Mouse (Mus musculus) CH12.LX (cell line): ENCODE data around the gene Recql5. TPM values are rescaled to one million over a fixed set of nuclear protein-coding genes. Genes with fewer than 3 reads are reported as not detected.

ENCODE experiments used
- DNase-seq: peaks from one replicate; pipeline ENCODE4 v3.0.0-alpha.2; 2013; ENCODE audit errors: extremely low read depth
- H3K27ac ChIP-seq: 2 replicates; pipeline ENCODE4 v1.5.1; 2012; ENCODE audit warnings: low read depth, mild to moderate bottlenecking, control low read depth, moderate library complexity; ENCODE audit not compliant: insufficient read depth
- H3K27me3 ChIP-seq: replicated peaks from 2 replicates; pipeline ENCODE3; 2012; ENCODE audit warnings: inconsistent platforms
- H3K36me3 ChIP-seq, 2 experiments: replicated peaks in 1 of 2; 2 replicates each; pipeline versions ENCODE3 to v1.6.1; 2012; ENCODE audit warnings: inconsistent platforms in 1 of 2, low read length in 1 of 2, mild to moderate bottlenecking in 1 of 2, mixed read lengths in 1 of 2, moderate library complexity in 1 of 2; ENCODE audit not compliant: control insufficient read depth in 1 of 2, insufficient read depth in 1 of 2
- H3K4me1 ChIP-seq, 2 experiments: 2 replicates each; pipeline ENCODE4 v1.6.1; 2012; ENCODE audit warnings: inconsistent platforms in 1 of 2, moderate library complexity in 1 of 2; ENCODE audit not compliant: insufficient read depth in 2 of 2, control insufficient read depth in 1 of 2
- H3K4me2 ChIP-seq: 2 replicates; pipeline ENCODE4 v1.6.1; 2012; ENCODE audit warnings: low read depth, mild to moderate bottlenecking, control low read depth; ENCODE audit not compliant: poor library complexity, insufficient read depth, severe bottlenecking
- H3K4me3 ChIP-seq, 3 experiments: fragments of 150-350 bp in 1 of 3; sonication (generic) in 1 of 3; replicated peaks in 1 of 3; 2 replicates each; pipeline versions ENCODE3 to v1.5.1; 2011 to 2012; ENCODE audit warnings: low read depth in 2 of 3, low read length in 2 of 3, mild to moderate bottlenecking in 2 of 3, moderate library complexity in 2 of 3, control low read depth in 1 of 3, improper control_type of control experiment in 1 of 3, inconsistent platforms in 1 of 3, mixed read lengths in 1 of 3; ENCODE audit not compliant: poor library complexity in 1 of 3
- H3K79me2 ChIP-seq: replicated peaks from 2 replicates; pipeline ENCODE4 v1.6.1; 2012; ENCODE audit warnings: mild to moderate bottlenecking, moderate library complexity; ENCODE audit not compliant: control insufficient read depth, poor library complexity, insufficient read depth, severe bottlenecking; ENCODE audit errors: extremely low read depth
- H3K9ac ChIP-seq: 2 replicates; pipeline ENCODE4 v1.6.1; 2012; ENCODE audit warnings: low read depth, mild to moderate bottlenecking, control low read depth, moderate library complexity; ENCODE audit not compliant: insufficient read depth
- H3K9me3 ChIP-seq: replicated peaks from 2 replicates; pipeline ENCODE3; 2012; ENCODE audit warnings: low read length, inconsistent platforms, mixed read lengths
- BHLHE40 ChIP-seq: IDR thresholded peaks from 2 replicates; pipeline ENCODE4 v1.6.1; 2011; ENCODE audit warnings: mild to moderate bottlenecking, low read depth, low read length, improper control_type of control experiment
- CHD2 ChIP-seq: IDR thresholded peaks from 2 replicates; pipeline ENCODE4 v1.6.1; 2011; ENCODE audit warnings: low read length, improper control_type of control experiment
- E2F4 ChIP-seq: IDR thresholded peaks from 2 replicates; pipeline ENCODE4 v1.6.1; 2011; ENCODE audit warnings: low read depth, low read length, improper control_type of control experiment; ENCODE audit not compliant: insufficient replicate concordance
- EP300 ChIP-seq: IDR thresholded peaks from 2 replicates; pipeline ENCODE4 v1.6.1; 2011; ENCODE audit warnings: low read length, improper control_type of control experiment
- ETS1 ChIP-seq: conservative IDR thresholded peaks from 2 replicates; pipeline ENCODE4 v1.6.1; 2012; ENCODE audit warnings: low read depth, mild to moderate bottlenecking, inconsistent platforms, low read length, improper control_type of control experiment, moderate library complexity
- GABPA ChIP-seq: IDR thresholded peaks from 2 replicates; pipeline ENCODE4 v1.6.1; 2012; ENCODE audit warnings: low read depth, low read length, improper control_type of control experiment, inconsistent platforms; ENCODE audit not compliant: insufficient replicate concordance
- HCFC1 ChIP-seq: IDR thresholded peaks from 2 replicates; pipeline ENCODE4 v1.6.1; 2012; ENCODE audit warnings: low read depth, mild to moderate bottlenecking, inconsistent platforms, low read length, improper control_type of control experiment
- IRF4 ChIP-seq: IDR thresholded peaks from 2 replicates; pipeline ENCODE4 v1.6.1; 2014; ENCODE audit warnings: low read depth, mild to moderate bottlenecking, inconsistent platforms, low read length, improper control_type of control experiment
- JUND ChIP-seq: conservative IDR thresholded peaks from 2 replicates; pipeline ENCODE4 v1.6.1; 2011; ENCODE audit warnings: low read depth, low read length, improper control_type of control experiment
- MAFK ChIP-seq: IDR thresholded peaks from 2 replicates; pipeline ENCODE4 v1.6.1; 2011; ENCODE audit warnings: low read length, improper control_type of control experiment; ENCODE audit not compliant: insufficient replicate concordance
- MAX ChIP-seq: IDR thresholded peaks from 2 replicates; pipeline ENCODE4 v1.6.1; 2011; ENCODE audit warnings: low read length, improper control_type of control experiment
- MEF2A ChIP-seq: IDR thresholded peaks from 2 replicates; pipeline ENCODE4 v1.6.1; 2014; ENCODE audit warnings: low read depth, mild to moderate bottlenecking, inconsistent platforms, low read length, improper control_type of control experiment, borderline replicate concordance
- PAX5 ChIP-seq: IDR thresholded peaks from 2 replicates; pipeline ENCODE4 v1.6.1; 2012; ENCODE audit warnings: low read length, inconsistent platforms, mixed read lengths
- POLR2AphosphoS2 ChIP-seq: IDR thresholded peaks from 2 replicates; pipeline ENCODE4 v1.6.1; 2011; ENCODE audit warnings: low read depth, low read length, improper control_type of control experiment
- RAD21 ChIP-seq: IDR thresholded peaks from 2 replicates; pipeline ENCODE4 v1.6.1; 2011; ENCODE audit warnings: low read depth, mild to moderate bottlenecking, low read length, improper control_type of control experiment, moderate library complexity
- TBP ChIP-seq: conservative IDR thresholded peaks from 2 replicates; pipeline ENCODE4 v1.6.1; 2011; ENCODE audit warnings: low read depth, low read length, improper control_type of control experiment
- TCF12 ChIP-seq: IDR thresholded peaks from 2 replicates; pipeline ENCODE4 v1.6.1; 2014; ENCODE audit warnings: low read depth, mild to moderate bottlenecking, inconsistent platforms, low read length, improper control_type of control experiment
- UBTF ChIP-seq: IDR thresholded peaks from 2 replicates; pipeline ENCODE4 v1.6.1; 2012; ENCODE audit warnings: low read depth, mild to moderate bottlenecking, inconsistent platforms, low read length, improper control_type of control experiment, moderate library complexity
- USF1 ChIP-seq: IDR thresholded peaks from 2 replicates; pipeline ENCODE4 v1.6.1; 2014; ENCODE audit warnings: low read depth, mild to moderate bottlenecking, inconsistent platforms, low read length, improper control_type of control experiment
- USF2 ChIP-seq: conservative IDR thresholded peaks from 2 replicates; pipeline ENCODE4 v1.6.1; 2011; ENCODE audit warnings: low read depth, low read length, improper control_type of control experiment
- ZC3H11A ChIP-seq: IDR thresholded peaks from 2 replicates; pipeline ENCODE4 v1.6.1; 2012; ENCODE audit warnings: low read depth, mild to moderate bottlenecking, inconsistent platforms, low read length, improper control_type of control experiment
- ZKSCAN1 ChIP-seq: IDR thresholded peaks from 2 replicates; pipeline ENCODE4 v1.6.1; 2012; ENCODE audit warnings: low read depth, inconsistent platforms, low read length, improper control_type of control experiment, borderline replicate concordance
- ZMIZ1 ChIP-seq: IDR thresholded peaks from 2 replicates; pipeline ENCODE4 v1.6.1; 2012; ENCODE audit warnings: low read depth, mild to moderate bottlenecking, inconsistent platforms, low read length, improper control_type of control experiment
- dilution Hi-C: fragments of 300-500 bp; cut with MboI; formaldehyde crosslinking; loops from 2 replicates; pipeline ENCODE4 v1.14.3; 2020; ENCODE audit warnings: low sequenced_read_pairs; ENCODE audit not compliant: extremely low pct_unique_long_range_greater_than_20kb, extremely low pct_ligation_motif_present
- in situ Hi-C: fragments of 300-500 bp; cut with MboI; formaldehyde crosslinking; loops from 3 replicates; pipeline ENCODE4 v1.14.3; 2019; ENCODE audit warnings: low sequenced_read_pairs, low pct_ligation_motif_present, low pct_unique_long_range_greater_than_20kb, mixed read lengths
- polyA plus RNA-seq: library from polyadenylated mRNA; unstranded; fragments of >175 nt; gene quantifications from 2 replicates; pipeline ENCODE4 v1.2.1, GENCODE M21; 2012; ENCODE audit warnings: low read depth; ENCODE audit not compliant: insufficient read length
- total RNA-seq, 2 experiments: library from RNA; depleted of rRNA; stranded (reverse); fragments of 300-350 nt in 1 of 2; fragments of >200 nt in 1 of 2; gene quantifications; 2 replicates each; pipeline ENCODE4 v1.2.3; 2012 to 2014

Recql5 gene
- total and polyA plus RNA-seq, 3 experiments, result 21.8 to 43.3 (median 31.0) TPM

GRCm38 (mm10) chr11:115982472-115982871, 49.2 kb upstream of the Recql5 start:
- no peak overlapping the region for H3K9ac ChIP-seq
- peaks cover 77% of the 10 kb centered on the region for H3K27me3 ChIP-seq
- in situ Hi-C loops, result no loop called here
- no peak for DNase-seq
- TF ChIP-seq TBP (no peak), USF2 (no peak), ZC3H11A (no peak), ETS1 (no peak), RAD21 (no peak), EP300 (no peak), MAFK (no peak), TCF12 (no peak), MAX (no peak), JUND (no peak), HCFC1 (no peak), ZKSCAN1 (no peak), IRF4 (no peak), POLR2AphosphoS2 (no peak), E2F4 (no peak), UBTF (no peak), ZMIZ1 (no peak)
- no peaks in the 10 kb centered on the region for H3K79me2 ChIP-seq
- no peak overlapping the region for H3K4me3 ChIP-seq
- dilution Hi-C loops, result no loop called here
- no peak overlapping the region for H3K27ac ChIP-seq
- peaks cover 8% of the 10 kb centered on the region for H3K9me3 ChIP-seq
- H3K4me1 ChIP-seq, result peaks cover 0 to 2% of the 10 kb centered on the region in 2 experiments; a peak in 1 of 4 replicates
- H3K4me2 ChIP-seq, result no peak overlapping the region
- H3K36me3 ChIP-seq, result no peaks in the 10 kb centered on the region

DNA sequence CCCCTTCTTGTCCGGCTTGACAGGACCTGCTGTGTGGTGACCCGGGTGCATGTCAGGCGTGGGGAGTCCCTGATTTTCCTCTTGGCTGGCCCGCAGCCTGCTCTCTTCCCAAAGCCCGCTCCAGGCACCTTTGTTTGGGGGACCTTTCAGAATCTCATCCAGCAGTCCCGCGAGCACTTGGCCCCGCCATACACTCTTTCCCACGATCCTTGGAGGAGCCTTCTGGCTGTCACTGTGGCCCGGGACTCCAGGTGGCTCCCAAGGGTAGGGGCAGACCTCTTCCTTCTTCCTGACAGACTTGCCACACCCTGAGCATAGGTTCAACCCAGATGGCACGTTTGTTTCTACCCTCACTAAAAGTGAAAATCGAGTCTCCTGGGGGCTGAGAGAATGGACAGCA, 42.3 kb upstream of the Recql5 start:
- no peak for TF ChIP-seq PAX5
- no peak for TF ChIP-seq MEF2A
- TF ChIP-seq CHD2, result no peak
- no peak for TF ChIP-seq USF1
- TF ChIP-seq BHLHE40, result 0 out of 2 replicates have a peak, but pooled peaks have one; percentile 5
- TF ChIP-seq GABPA, result no peak
- no peak for TF ChIP-seq ZMIZ1
- H3K36me3 ChIP-seq, result no peaks in the 10 kb centered on the region
- H3K27me3 ChIP-seq, result peaks cover 69% of the 10 kb centered on the region
- no peak overlapping the region for H3K27ac ChIP-seq
- no peak for DNase-seq
- no peaks in the 10 kb centered on the region for H3K79me2 ChIP-seq
- no peak overlapping the region for H3K4me3 ChIP-seq
- no peaks in the 10 kb centered on the region for H3K9me3 ChIP-seq
- in situ Hi-C loops, result no loop called here
- dilution Hi-C loops, result no loop called here
- no peak overlapping the region for H3K9ac ChIP-seq
- H3K4me1 ChIP-seq, result peaks cover 2 to 4% of the 10 kb centered on the region in 2 experiments; a peak in 2 of 4 replicates
- no peak overlapping the region for H3K4me2 ChIP-seq
